Mouse (Mus musculus): ENCODE measurements around the gene Thra. TPM values are rescaled to one million over a fixed set of nuclear protein-coding genes. Genes with fewer than 3 reads are reported as not detected.

Gene Thra
- total and polyA plus RNA-seq, 2 experiments from 2014 or later, result 44.0 to 234 TPM

DNA sequence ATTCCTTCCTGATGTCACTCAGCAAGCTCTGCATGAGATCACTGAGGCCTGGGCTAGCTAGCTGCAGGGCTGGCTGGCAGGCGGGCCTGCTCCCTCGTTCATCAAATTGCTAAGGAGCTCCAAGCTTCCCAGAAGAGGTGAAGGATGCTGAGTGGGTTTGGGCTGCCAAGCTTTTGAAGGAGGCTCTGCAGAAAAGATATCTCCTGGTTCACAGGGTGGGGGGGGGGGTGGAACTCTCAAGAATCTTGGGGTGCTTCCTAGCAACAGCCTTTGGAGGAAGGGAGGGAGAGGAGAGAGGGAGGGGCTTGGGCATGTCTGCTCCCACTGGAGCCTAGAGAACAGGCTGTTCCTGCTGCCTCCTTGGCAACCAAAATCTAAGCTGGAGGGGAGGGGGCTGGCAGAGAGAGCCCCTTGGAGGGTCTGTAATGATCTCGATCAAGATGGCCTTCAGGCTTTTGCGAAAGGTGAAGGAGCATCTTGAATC, 2.0 kb upstream of the Thra start:
- WGBS, result 61% methylated on average over 4 of the region's 4 CpGs
- Histone ChIP-seq H3K9me3 (replicated peaks; ENCODE audit: control insufficient read depth, low read length) (peaks cover 4% of the 10 kb centered on the region; the same call in 1 of the 2 replicates), H3K4me3 (ENCODE audit: low read depth, low read length) (no peak overlapping the region), H3K4me1 (ENCODE audit: control insufficient read depth, insufficient read depth) (peaks cover 13% of the 10 kb centered on the region), H3K4me2 (ENCODE audit: low read depth, low read length) (no peak overlapping the region), H3K9ac (replicated peaks; ENCODE audit: low read depth, low read length) (no peak overlapping the region), H3K36me3 (replicated peaks; ENCODE audit: control insufficient read depth, insufficient read depth, low read length) (no peaks in the 10 kb centered on the region), H3K27ac (ENCODE audit: low read depth) (no peak overlapping the region), H3K27me3 (ENCODE audit: control insufficient read depth, insufficient read depth, low read length) (no peaks in the 10 kb centered on the region)
- DNase-seq (ENCODE audit: low spot score) (no peak), ATAC-seq (ENCODE audit: insufficient read depth, low read depth) (no peak)
- TF ChIP-seq EP300 (IDR thresholded peaks at IDR 0.05; ENCODE audit: low read depth) (no peak), CTCF (IDR thresholded peaks at IDR 0.05; ENCODE audit: low read depth) (no peak)

DNA sequence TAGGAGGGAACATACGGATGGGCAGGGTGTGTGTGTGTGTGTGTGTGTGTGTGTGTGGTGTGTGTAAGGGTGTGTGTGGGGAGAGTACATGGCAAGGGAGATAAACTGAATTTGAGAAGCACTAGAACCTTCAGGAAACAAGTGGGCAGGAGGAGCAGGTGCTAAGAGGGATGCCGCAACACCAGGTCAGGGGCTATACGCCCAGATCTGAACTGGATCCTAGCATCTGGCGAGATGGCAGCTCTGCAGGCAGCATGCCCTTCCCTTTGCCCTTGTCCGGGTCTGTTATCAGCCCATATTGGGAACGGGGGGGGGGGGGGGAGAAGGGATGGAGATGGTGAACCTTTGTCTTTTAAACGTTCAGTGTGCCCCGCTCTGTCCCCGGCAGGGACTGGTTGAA, 1.5 kb upstream of the Thra start:
- no peak overlapping the region for H3K4me2 ChIP-seq (ENCODE audit: low read depth, low read length)
- TF ChIP-seq EP300 (IDR thresholded peaks at IDR 0.05; ENCODE audit: low read depth) (no peak), CTCF (IDR thresholded peaks at IDR 0.05; ENCODE audit: low read depth) (no peak)
- no peak overlapping the region for H3K9ac ChIP-seq (replicated peaks; ENCODE audit: low read depth, low read length)
- DNase-seq (ENCODE audit: low spot score), result no peak
- H3K27ac ChIP-seq (ENCODE audit: low read depth), result no peak overlapping the region
- H3K27me3 ChIP-seq (ENCODE audit: control insufficient read depth, insufficient read depth, low read length), result no peaks in the 10 kb centered on the region
- H3K36me3 ChIP-seq (replicated peaks; ENCODE audit: control insufficient read depth, insufficient read depth, low read length), result no peaks in the 10 kb centered on the region
- WGBS, result 59% methylated on average over 9 of the region's 9 CpGs
- no peak for ATAC-seq (ENCODE audit: insufficient read depth, low read depth)
- peaks cover 17% of the 10 kb centered on the region for H3K4me1 ChIP-seq (ENCODE audit: control insufficient read depth, insufficient read depth)
- peaks cover 3% of the 10 kb centered on the region; the same call in 1 of the 2 replicates for H3K9me3 ChIP-seq (replicated peaks; ENCODE audit: control insufficient read depth, low read length)
- H3K4me3 ChIP-seq (ENCODE audit: low read depth, low read length), result no peak overlapping the region

DNA sequence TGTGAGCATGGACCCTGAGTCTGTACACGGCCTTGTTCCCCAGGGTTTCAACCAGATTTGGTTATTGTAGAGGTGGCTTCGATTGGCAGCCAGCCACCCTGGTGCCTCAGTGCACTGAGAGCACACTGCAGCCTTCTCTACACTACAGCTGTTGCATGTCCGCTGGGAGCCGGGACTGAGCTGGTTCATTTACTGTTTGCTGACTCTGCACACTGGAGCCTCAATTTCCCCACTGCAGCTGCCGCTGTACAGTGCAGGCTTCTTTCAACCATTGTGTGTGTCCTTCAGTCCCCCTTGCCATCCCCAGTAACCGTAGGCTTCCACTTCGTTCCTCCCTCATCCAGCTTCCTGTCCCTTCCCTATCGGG, 429 bp upstream of the Thra start:
- ATAC-seq (ENCODE audit: insufficient read depth, low read depth) (no peak; the same call in 1 of the 2 replicates), DNase-seq (ENCODE audit: low spot score) (no peak)
- no peaks in the 10 kb centered on the region for H3K27me3 ChIP-seq (ENCODE audit: control insufficient read depth, insufficient read depth, low read length)
- peak overlapping the region; percentile 99 for H3K27ac ChIP-seq (ENCODE audit: low read depth)
- WGBS, result 8% methylated on average over 8 of the region's 8 CpGs
- no peaks in the 10 kb centered on the region for H3K36me3 ChIP-seq (replicated peaks; ENCODE audit: control insufficient read depth, insufficient read depth, low read length)
- H3K4me3 ChIP-seq (ENCODE audit: low read depth, low read length), result peak overlapping the region; percentile 96
- peak overlapping the region; percentile 99 for H3K9ac ChIP-seq (replicated peaks; ENCODE audit: low read depth, low read length)
- H3K4me2 ChIP-seq (ENCODE audit: low read depth, low read length), result peak overlapping the region; percentile 80
- H3K9me3 ChIP-seq (replicated peaks; ENCODE audit: control insufficient read depth, low read length), result no peaks in the 10 kb centered on the region
- no peak for TF ChIP-seq CTCF (IDR thresholded peaks at IDR 0.05; ENCODE audit: low read depth)
- no peak for TF ChIP-seq EP300 (IDR thresholded peaks at IDR 0.05; ENCODE audit: low read depth)
- H3K4me1 ChIP-seq (ENCODE audit: control insufficient read depth, insufficient read depth), result peaks cover 28% of the 10 kb centered on the region

DNA sequence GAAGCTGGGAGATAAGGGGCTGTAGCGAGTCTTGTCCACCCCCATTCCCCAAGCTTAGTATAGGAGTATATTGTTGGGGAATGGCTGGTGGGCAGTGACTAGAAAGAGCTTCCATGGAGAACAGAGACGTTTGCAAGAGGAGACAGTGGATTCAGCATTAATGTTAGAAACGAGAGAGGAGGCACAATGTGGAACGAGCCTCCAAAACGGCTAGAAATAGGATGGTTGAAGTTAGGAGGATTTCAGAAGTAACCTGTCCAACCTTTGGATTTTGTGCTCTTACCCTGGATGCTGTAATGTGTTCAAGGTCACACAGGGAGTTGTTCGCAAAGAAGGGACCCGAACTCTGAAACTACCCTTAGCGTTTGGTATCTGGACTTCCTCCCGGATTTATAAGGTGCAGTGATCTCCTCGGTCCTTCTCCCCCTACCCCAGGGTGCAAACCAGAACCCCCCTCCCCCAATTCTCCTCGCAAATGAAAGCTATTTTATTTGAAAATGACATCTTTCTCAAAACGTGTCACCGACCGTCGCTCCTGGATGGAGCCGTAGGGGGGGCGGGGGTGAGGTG, 698 bp downstream of the Thra start:
- H3K36me3 ChIP-seq (replicated peaks; ENCODE audit: control insufficient read depth, insufficient read depth, low read length), result no peaks in the 10 kb centered on the region
- peak overlapping the region; percentile 80 for H3K4me2 ChIP-seq (ENCODE audit: low read depth, low read length)
- ATAC-seq (ENCODE audit: insufficient read depth, low read depth), result no peak
- TF ChIP-seq CTCF (IDR thresholded peaks at IDR 0.05; ENCODE audit: low read depth) (no peak), EP300 (IDR thresholded peaks at IDR 0.05; ENCODE audit: low read depth) (no peak)
- WGBS, result under 1% methylated on average over 17 of the region's 17 CpGs
- no peaks in the 10 kb centered on the region for H3K9me3 ChIP-seq (replicated peaks; ENCODE audit: control insufficient read depth, low read length)
- H3K9ac ChIP-seq (replicated peaks; ENCODE audit: low read depth, low read length), result peak overlapping the region; percentile 99
- no peaks in the 10 kb centered on the region for H3K27me3 ChIP-seq (ENCODE audit: control insufficient read depth, insufficient read depth, low read length)
- no peak for DNase-seq (ENCODE audit: low spot score)
- peak overlapping the region; percentile 96 for H3K4me3 ChIP-seq (ENCODE audit: low read depth, low read length)
- peak overlapping the region; percentile 99 for H3K27ac ChIP-seq (ENCODE audit: low read depth)
- H3K4me1 ChIP-seq (ENCODE audit: control insufficient read depth, insufficient read depth), result peaks cover 39% of the 10 kb centered on the region

DNA sequence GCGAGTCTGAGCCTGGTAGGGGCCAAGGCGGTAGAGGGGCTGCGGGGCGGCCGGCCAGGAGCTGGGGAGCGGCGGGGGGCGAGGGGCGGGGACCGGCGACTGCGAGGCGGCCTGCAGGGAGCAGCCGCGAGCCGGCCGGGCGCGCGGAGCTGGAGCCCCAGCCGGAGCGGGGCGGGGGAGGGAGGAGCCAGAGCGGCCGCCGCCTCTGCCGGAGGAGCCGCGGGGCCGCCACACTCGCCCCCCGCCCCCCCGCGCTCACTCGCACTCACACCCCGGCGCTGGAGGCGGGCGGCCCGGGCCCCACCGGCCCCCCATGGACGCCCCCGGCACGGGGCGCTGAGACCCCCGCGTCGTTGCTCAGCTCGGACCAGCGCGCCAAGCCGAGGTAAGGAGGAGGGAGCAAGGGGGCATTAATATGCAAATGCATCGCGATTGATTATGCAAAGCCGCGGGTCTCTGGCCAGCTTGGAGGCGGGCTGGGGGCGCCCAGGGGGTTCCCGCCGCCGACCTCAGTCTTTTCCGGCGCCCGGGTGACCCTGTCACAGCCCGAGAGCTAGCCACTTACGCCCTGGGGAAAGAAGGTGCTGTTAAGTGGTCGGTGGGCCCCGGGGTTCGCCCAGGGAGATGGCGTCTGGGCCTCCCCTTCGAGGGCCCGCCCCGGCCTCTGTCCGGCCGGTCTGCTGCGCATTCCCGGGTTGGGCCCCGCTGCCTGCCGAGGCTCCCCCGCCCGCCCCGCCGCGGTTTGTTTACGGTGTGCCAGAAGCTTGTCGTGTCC, 1.4 kb downstream of the Thra start:
- Histone ChIP-seq H3K4me3 (ENCODE audit: low read depth, low read length) (peak overlapping the region; percentile 96), H3K36me3 (replicated peaks; ENCODE audit: control insufficient read depth, insufficient read depth, low read length) (no peaks in the 10 kb centered on the region), H3K27me3 (ENCODE audit: control insufficient read depth, insufficient read depth, low read length) (no peaks in the 10 kb centered on the region), H3K9me3 (replicated peaks; ENCODE audit: control insufficient read depth, low read length) (no peaks in the 10 kb centered on the region), H3K4me1 (ENCODE audit: control insufficient read depth, insufficient read depth) (peaks cover 46% of the 10 kb centered on the region), H3K4me2 (ENCODE audit: low read depth, low read length) (peak overlapping the region; percentile 80), H3K9ac (replicated peaks; ENCODE audit: low read depth, low read length) (peak overlapping the region; percentile 99), H3K27ac (ENCODE audit: low read depth) (peak overlapping the region; percentile 99)
- under 1% methylated on average over 51 of the region's 86 CpGs for WGBS
- no peak for TF ChIP-seq EP300 (IDR thresholded peaks at IDR 0.05; ENCODE audit: low read depth)
- DNase-seq (ENCODE audit: low spot score) (peak; percentile 85), ATAC-seq (ENCODE audit: insufficient read depth, low read depth) (peak; percentile 73)
